Mouse (Mus musculus): ENCODE results near the gene Ice2.

Gene Ice2

GRCm38 (mm10) chr9:69458982-69459381, 61.3 kb downstream of the Ice2 start:
- DNase-seq (ENCODE audit: low read depth, low spot score) = no peak

GRCm38 (mm10) chr9:69459876-69460275, 62.2 kb downstream of the Ice2 start:
- peak; percentile 55 for DNase-seq (ENCODE audit: low read depth, low spot score)

GRCm38 (mm10) chr9:69463046-69463445, 65.3 kb downstream of the Ice2 start:
- no peak for DNase-seq (ENCODE audit: low read depth, low spot score)

GRCm38 (mm10) chr9:69464109-69464756, 66.5 kb downstream of the Ice2 start:
- no peak for DNase-seq (ENCODE audit: low read depth, low spot score)

- DNase-seq (ENCODE audit: low read depth, low spot score) = no peak
Measured at GRCm38 (mm10) chr9:69466098-69466497, 68.4 kb downstream of the Ice2 start.

GRCm38 (mm10) chr9:69467310-69467939, 69.7 kb downstream of the Ice2 start:
- peak; percentile 51 for DNase-seq (ENCODE audit: low read depth, low spot score)

- DNase-seq (ENCODE audit: low read depth, low spot score) = peak; percentile 89
Measured at GRCm38 (mm10) chr9:69468991-69469390, 71.3 kb downstream of the Ice2 start.

- DNase-seq (ENCODE audit: low read depth, low spot score) = no peak
Measured at GRCm38 (mm10) chr9:69470362-69470761, 72.7 kb downstream of the Ice2 start.

GRCm38 (mm10) chr9:69470921-69471320, 73.2 kb downstream of the Ice2 start:
- DNase-seq (ENCODE audit: low read depth, low spot score) = peak; percentile 66

GRCm38 (mm10) chr9:69472724-69473123, 75.0 kb downstream of the Ice2 start:
- no peak for DNase-seq (ENCODE audit: low read depth, low spot score)

GRCm38 (mm10) chr9:69475873-69476272, 78.2 kb downstream of the Ice2 start:
- DNase-seq (ENCODE audit: low read depth, low spot score) = no peak

GRCm38 (mm10) chr9:69477195-69477823, 79.6 kb downstream of the Ice2 start:
- no peak for DNase-seq (ENCODE audit: low read depth, low spot score)

GRCm38 (mm10) chr9:69477824-69478222, 80.1 kb downstream of the Ice2 start:
- DNase-seq (ENCODE audit: low read depth, low spot score) = no peak

GRCm38 (mm10) chr9:69480344-69480743, 82.6 kb downstream of the Ice2 start:
- peak; percentile 82 for DNase-seq (ENCODE audit: low read depth, low spot score)
